Mouse (Mus musculus) liver, embryonic 14.5 days (tissue): ENCODE measurements around the gene 1500015O10Rik. TPM values are rescaled to one million over a fixed set of nuclear protein-coding genes. Genes with fewer than 3 reads are reported as not detected.

Experiments used
- ATAC-seq: fragments of 200-750 bp; cut with Nextera tagmentation; 2 replicates; pipeline ENCODE4 v1.8.0; 2017; ENCODE audit warnings: moderate number of reproducible peaks, mild to moderate bottlenecking, moderate library complexity; ENCODE audit not compliant: insufficient read depth
- DNase-seq, 3 experiments: peaks; one replicate each; pipeline ENCODE4 v3.0.0-alpha.2; 2012 to 2013; ENCODE audit warnings: low read depth in 3 of 3, low spot score in 3 of 3
- H3K27ac ChIP-seq: fragments of 300-500 bp; sonication (generic); 2 replicates; pipeline ENCODE4 v1.5.1; 2014; ENCODE audit warnings: moderate library complexity, mild to moderate bottlenecking, control low read depth, inconsistent platforms
- H3K27me3 ChIP-seq: fragments of 300-500 bp; sonication (generic); 2 replicates; pipeline ENCODE4 v1.6.1; 2014; ENCODE audit warnings: mild to moderate bottlenecking, low read length, moderate library complexity; ENCODE audit not compliant: control insufficient read depth, insufficient read depth
- H3K36me3 ChIP-seq: fragments of 300-500 bp; sonication (generic); replicated peaks from 2 replicates; pipeline ENCODE4 v1.6.1; 2014; ENCODE audit warnings: low read depth; ENCODE audit not compliant: control insufficient read depth, insufficient read depth
- H3K4me1 ChIP-seq, 2 experiments: fragments of 200-500 bp in 1 of 2; fragments of 300-500 bp in 1 of 2; sonication (generic) in 1 of 2; replicated peaks; 2 replicates each; pipeline ENCODE4 v1.6.1; 2012 to 2014; ENCODE audit warnings: antibody characterized with exemption in 1 of 2, inconsistent platforms in 1 of 2, low read length in 1 of 2; ENCODE audit not compliant: control insufficient read depth in 2 of 2, insufficient read depth in 2 of 2
- H3K4me2 ChIP-seq: fragments of 300-500 bp; sonication (generic); 2 replicates; pipeline ENCODE4 v1.6.1; 2014; ENCODE audit warnings: low read depth, mild to moderate bottlenecking, control low read depth, moderate library complexity
- H3K4me3 ChIP-seq, 2 experiments: fragments of 200-500 bp in 1 of 2; fragments of 300-500 bp in 1 of 2; sonication (generic) in 1 of 2; 2 replicates each; pipeline ENCODE4 v1.5.1; 2012 to 2014; ENCODE audit warnings: low read depth in 2 of 2, low read length in 2 of 2, mild to moderate bottlenecking in 2 of 2, control low read depth in 1 of 2, inconsistent platforms in 1 of 2, moderate library complexity in 1 of 2; ENCODE audit not compliant: insufficient read depth in 1 of 2
- H3K9ac ChIP-seq: fragments of 300-500 bp; sonication (generic); replicated peaks from 2 replicates; pipeline ENCODE4 v1.6.1; 2014; ENCODE audit warnings: mild to moderate bottlenecking, control low read depth, moderate library complexity
- H3K9me3 ChIP-seq: fragments of 300-500 bp; sonication (generic); 2 replicates; pipeline ENCODE4 v1.6.1; 2016; ENCODE audit warnings: low read length, mixed read lengths; ENCODE audit not compliant: control insufficient read depth
- CTCF ChIP-seq: IDR thresholded peaks from 2 replicates; pipeline ENCODE4 v1.5.1; 2016; ENCODE audit warnings: antibody characterized with exemption, low read depth, control low read depth
- EP300 ChIP-seq: IDR thresholded peaks from 2 replicates; pipeline ENCODE4 v1.6.1; 2016; ENCODE audit warnings: antibody characterized with exemption, low read depth
- WGBS: fragments of 180-500 bp; shearing (Covaris S2); extraction: QIAGEN DNeasy Blood & Tissue Kit; methylation state at CpG from one replicate; pipeline ENCODE4 v1.1.7; 2014; ENCODE audit not compliant: insufficient replicate concordance; 5-methylcytosine and 5-hydroxymethylcytosine counted together
- polyA plus RNA-seq, 2 experiments: library from polyadenylated mRNA; depleted of rRNA in 1 of 2; stranded (reverse) in 1 of 2; unstranded in 1 of 2; fragments of >200 nt; fragmentation: Nextera tagmentation in 1 of 2; extraction: Ambion mirVana in 1 of 2; gene quantifications; 2 replicates each; pipeline versions ENCODE4 v1.2.1 to v1.2.3; 2012 to 2014

1500015O10Rik gene
- polyA plus RNA-seq, 2 experiments: 0.15 to 0.25 TPM

DNA sequence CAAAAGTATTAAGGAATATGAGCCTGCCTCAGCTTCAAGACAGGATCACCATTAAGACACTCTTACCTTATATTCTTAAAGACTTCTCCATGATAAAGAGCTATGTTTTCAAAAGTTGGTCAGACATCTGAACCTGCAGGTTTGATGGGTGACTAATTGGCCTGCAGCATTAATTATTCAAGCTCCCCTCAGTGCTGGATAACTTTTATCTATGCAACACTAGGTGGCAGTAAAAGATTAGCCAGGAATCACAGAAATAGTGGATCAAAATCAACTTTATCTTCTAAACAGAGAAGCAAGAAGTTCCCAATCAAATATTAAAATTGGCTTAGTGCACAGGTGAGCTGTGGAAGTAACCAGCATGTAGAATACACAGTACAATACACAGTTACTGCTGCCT is 29.7 kb downstream of the 1500015O10Rik start:
- TF ChIP-seq CTCF (peak; percentile 47; the same call in 1 of the 2 replicates), EP300 (no peak)
- no peaks in the 10 kb centered on the region for H3K27me3 ChIP-seq
- H3K4me2 ChIP-seq: no peak overlapping the region
- no peak overlapping the region for H3K9ac ChIP-seq
- H3K36me3 ChIP-seq: peaks cover 2% of the 10 kb centered on the region; the same call in 1 of the 2 replicates
- DNase-seq (no peak), ATAC-seq (no peak)
- H3K4me1 ChIP-seq: no peaks in the 10 kb centered on the region
- no peaks in the 10 kb centered on the region for H3K9me3 ChIP-seq
- no peak overlapping the region for H3K27ac ChIP-seq
- H3K4me3 ChIP-seq: no peak overlapping the region

DNA sequence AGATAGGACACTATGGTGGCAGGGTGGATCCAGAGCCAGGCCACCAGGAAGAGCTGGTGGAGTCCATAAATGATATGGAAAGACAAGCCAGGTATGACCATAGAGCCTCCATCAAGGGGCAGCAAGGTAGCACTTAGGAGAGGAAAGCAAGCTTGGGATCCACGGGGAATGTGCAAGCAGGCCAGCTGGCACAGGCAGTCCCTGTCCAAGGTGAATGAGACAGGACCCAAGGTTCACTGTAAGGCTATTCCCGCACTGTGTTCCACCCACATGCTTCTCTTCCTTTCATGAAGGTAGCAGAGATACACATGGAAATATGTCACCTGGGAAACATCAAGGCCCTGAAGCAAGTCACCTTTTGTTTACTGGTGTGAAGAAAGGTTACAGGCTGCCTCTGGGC is 34.1 kb downstream of the 1500015O10Rik start:
- Histone ChIP-seq H3K4me1 (no peaks in the 10 kb centered on the region), H3K4me2 (no peak overlapping the region), H3K36me3 (peaks cover 2% of the 10 kb centered on the region; the same call in 1 of the 2 replicates), H3K27me3 (no peaks in the 10 kb centered on the region), H3K4me3 (no peak overlapping the region), H3K9me3 (no peaks in the 10 kb centered on the region), H3K9ac (no peak overlapping the region), H3K27ac (no peak overlapping the region)
- no peak for TF ChIP-seq CTCF
- TF ChIP-seq EP300: no peak
- 76% methylated on average over 2 of the region's 2 CpGs for WGBS
- ATAC-seq (no peak), DNase-seq (no peak)

- H3K27me3 ChIP-seq: no peaks in the 10 kb centered on the region
- no peak overlapping the region for H3K9ac ChIP-seq
- ATAC-seq (no peak), DNase-seq (no peak)
- peaks cover under 1% of the 10 kb centered on the region; the same call in 1 of the 2 replicates for H3K36me3 ChIP-seq
- no peak overlapping the region for H3K4me3 ChIP-seq
- no peaks in the 10 kb centered on the region for H3K4me1 ChIP-seq
- H3K4me2 ChIP-seq: no peak overlapping the region
- no peak overlapping the region for H3K27ac ChIP-seq
- WGBS: 92% methylated on average over 2 of the region's 2 CpGs
- no peak for TF ChIP-seq EP300
- no peak for TF ChIP-seq CTCF
- H3K9me3 ChIP-seq: no peaks in the 10 kb centered on the region
Measured at GRCm38 (mm10) chr1:43766328-43766727, 35.9 kb downstream of the 1500015O10Rik start.

DNA sequence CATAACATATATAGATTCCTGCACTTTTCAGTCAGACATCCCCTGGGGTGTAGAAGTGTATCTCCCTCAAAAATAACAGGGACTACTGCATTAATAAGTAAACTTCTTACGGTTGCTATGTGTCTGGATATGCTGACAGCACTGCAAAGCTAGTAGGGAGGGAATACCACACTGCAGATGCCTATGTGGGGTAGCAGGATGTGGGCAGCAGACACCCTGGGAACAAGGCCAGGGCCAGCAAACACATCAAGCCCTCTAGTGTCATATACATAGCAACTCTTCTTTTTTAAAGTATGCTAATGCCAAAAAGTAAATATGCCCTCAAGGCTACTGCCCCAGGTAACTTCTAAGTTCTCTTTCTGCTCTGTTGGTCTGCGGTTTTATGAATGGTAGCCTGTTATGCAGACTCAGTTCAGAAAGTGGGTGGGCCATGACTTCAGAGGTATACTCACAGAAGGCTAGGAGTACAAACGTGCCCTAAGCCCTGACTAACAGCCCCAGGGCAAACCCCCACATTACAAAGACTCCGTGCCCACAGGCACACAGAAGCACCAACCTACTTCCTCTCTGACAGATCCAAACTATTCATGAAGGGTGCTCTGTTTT is 38.1 kb downstream of the 1500015O10Rik start:
- Histone ChIP-seq H3K4me3 (no peak overlapping the region), H3K27me3 (no peaks in the 10 kb centered on the region), H3K27ac (no peak overlapping the region), H3K4me2 (no peak overlapping the region), H3K9ac (no peak overlapping the region), H3K4me1 (no peaks in the 10 kb centered on the region), H3K36me3 (peaks cover 3% of the 10 kb centered on the region), H3K9me3 (no peaks in the 10 kb centered on the region)
- TF ChIP-seq CTCF (no peak), EP300 (no peak)
- 68% methylated on average over 4 of the region's 4 CpGs for WGBS
- DNase-seq (no peak), ATAC-seq (no peak)

GRCm38 (mm10) chr1:43769348-43769747 is 38.9 kb downstream of the 1500015O10Rik start:
- Histone ChIP-seq H3K4me1 (no peaks in the 10 kb centered on the region), H3K27ac (no peak overlapping the region), H3K36me3 (peaks cover 3% of the 10 kb centered on the region), H3K27me3 (no peaks in the 10 kb centered on the region), H3K4me2 (no peak overlapping the region), H3K4me3 (no peak overlapping the region), H3K9me3 (no peaks in the 10 kb centered on the region), H3K9ac (no peak overlapping the region)
- ATAC-seq (no peak), DNase-seq (no peak)
- WGBS: 45% methylated on average over 1 of the region's 1 CpGs
- TF ChIP-seq CTCF: no peak
- no peak for TF ChIP-seq EP300
